Mouse (Mus musculus): Measurements from ENCODE around the gene Map3k1. TPM values are rescaled to one million over a fixed set of nuclear protein-coding genes. Genes with fewer than 3 reads are reported as not detected.
"Not testable (repeated sequence)": the region's sequence is repeated elsewhere in the genome, so short reads cannot be mapped to it uniquely, and the experiment has no call there.

The Map3k1 gene
- polyA plus RNA-seq, 1 experiment from 2014 or later: 12.5 TPM

- H3K4me1 ChIP-seq: peaks cover 12% of the 10 kb centered on the region; the same call in 1 of the 2 replicates
- no peak for ATAC-seq (ENCODE audit: extremely low read depth, insufficient number of reproducible peaks, low FRiP score, low TSS enrichment)
- WGBS: 91% methylated on average over 5 of the region's 5 CpGs
- no peak overlapping the region for H3K4me3 ChIP-seq
- no peak overlapping the region for H3K27ac ChIP-seq (replicated peaks)
- H3K36me3 ChIP-seq: no peaks in the 10 kb centered on the region; the same call in 1 of the 2 replicates
- H3K9ac ChIP-seq: no peak overlapping the region
- H3K9me3 ChIP-seq: peaks cover 14% of the 10 kb centered on the region
- no peak overlapping the region for H3K4me2 ChIP-seq
- no peaks in the 10 kb centered on the region for H3K27me3 ChIP-seq (replicated peaks)
Observed at GRCm38 (mm10) chr13:111726898-111727297, 81.9 kb downstream of the Map3k1 start.

DNA sequence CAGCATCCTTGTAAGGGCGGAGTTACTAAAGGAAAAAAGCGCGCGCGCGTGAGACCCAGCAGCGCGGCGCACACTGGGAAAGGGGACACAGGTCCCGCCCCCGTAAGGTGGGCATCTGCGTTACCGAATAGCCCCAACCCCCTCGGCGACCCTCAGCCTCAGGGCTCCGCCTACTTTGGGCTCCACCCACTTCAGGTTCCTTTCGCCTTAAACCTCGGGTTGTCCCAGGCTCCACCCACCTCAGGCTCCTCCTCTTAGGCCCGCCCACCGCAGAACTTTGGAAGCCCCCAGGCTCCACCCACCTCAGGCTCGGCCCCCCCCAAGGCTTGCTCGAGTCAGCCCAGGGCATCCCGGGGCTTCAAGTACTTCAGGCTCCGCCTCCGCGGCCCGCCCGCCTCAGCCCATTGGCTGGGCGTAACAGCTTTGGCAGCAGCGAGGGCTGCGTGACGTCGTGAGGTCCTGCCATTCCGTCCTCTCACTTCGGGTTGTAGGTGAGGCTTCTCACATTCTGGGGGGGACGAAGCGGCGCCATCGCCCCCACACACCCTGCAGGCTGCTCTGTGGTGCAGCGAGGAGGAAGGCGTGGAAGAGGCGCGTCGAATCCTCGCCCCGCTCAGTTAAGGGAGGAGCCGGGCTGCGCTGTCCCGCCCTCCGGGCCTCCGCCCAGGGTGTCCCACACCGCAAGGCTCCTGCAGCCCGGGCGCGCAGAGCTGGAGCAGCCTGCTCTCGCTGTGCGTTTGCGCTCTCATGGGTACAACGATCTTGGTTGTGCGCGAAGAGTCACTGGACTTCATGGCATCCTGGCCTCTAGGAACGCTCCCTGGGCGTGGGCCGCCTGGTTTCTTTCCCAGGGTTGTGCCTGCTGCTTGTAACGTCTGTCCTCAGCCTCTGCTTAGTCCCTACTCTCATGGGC, 83.4 kb downstream of the Map3k1 start:
- ATAC-seq (ENCODE audit: extremely low read depth, insufficient number of reproducible peaks, low FRiP score, low TSS enrichment): peak; percentile 99
- under 1% methylated on average over 65 of the region's 65 CpGs for WGBS

DNA sequence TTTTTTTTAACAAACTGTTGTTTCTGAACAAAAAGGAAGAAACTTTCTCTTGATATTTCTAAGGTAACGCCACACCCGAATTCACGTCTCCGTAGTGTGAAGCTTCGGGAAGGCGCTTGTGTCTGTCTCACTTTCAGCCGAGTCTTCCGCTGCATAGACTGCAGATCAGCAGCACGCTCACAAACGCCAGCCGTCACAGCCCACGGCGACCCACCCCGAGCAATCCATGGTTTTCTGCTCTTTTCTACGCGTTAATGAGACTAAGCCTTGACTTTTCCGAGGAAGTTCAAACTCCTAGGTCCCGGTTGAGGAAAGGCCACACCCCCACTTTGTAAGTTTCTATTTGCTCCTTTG, 84.0 kb downstream of the Map3k1 start:
- peak overlapping the region; percentile 69 for H3K27ac ChIP-seq (replicated peaks)
- H3K4me2 ChIP-seq: peak overlapping the region; percentile 90
- under 1% methylated on average over 18 of the region's 18 CpGs for WGBS
- H3K4me1 ChIP-seq: peaks cover 12% of the 10 kb centered on the region; the same call in 1 of the 2 replicates
- H3K27me3 ChIP-seq (replicated peaks): no peaks in the 10 kb centered on the region
- H3K36me3 ChIP-seq: peaks cover under 1% of the 10 kb centered on the region; the same call in 1 of the 2 replicates
- peak overlapping the region; percentile 80 for H3K9ac ChIP-seq
- H3K9me3 ChIP-seq: peaks cover 14% of the 10 kb centered on the region
- ATAC-seq (ENCODE audit: extremely low read depth, insufficient number of reproducible peaks, low FRiP score, low TSS enrichment): no peak
- H3K4me3 ChIP-seq: peak overlapping the region; percentile 63

More for the DNA sequence above, 83.4 kb downstream of the Map3k1 start:
- Histone ChIP-seq H3K4me1 (peaks cover 12% of the 10 kb centered on the region; the same call in 1 of the 2 replicates), H3K9ac (peak overlapping the region; percentile 83), H3K36me3 (no peaks in the 10 kb centered on the region; the same call in 1 of the 2 replicates), H3K4me3 (peak overlapping the region; percentile 63), H3K4me2 (peak overlapping the region; percentile 90), H3K27me3 (replicated peaks) (no peaks in the 10 kb centered on the region), H3K27ac (replicated peaks) (peak overlapping the region; percentile 90), H3K9me3 (peaks cover 14% of the 10 kb centered on the region)

DNA sequence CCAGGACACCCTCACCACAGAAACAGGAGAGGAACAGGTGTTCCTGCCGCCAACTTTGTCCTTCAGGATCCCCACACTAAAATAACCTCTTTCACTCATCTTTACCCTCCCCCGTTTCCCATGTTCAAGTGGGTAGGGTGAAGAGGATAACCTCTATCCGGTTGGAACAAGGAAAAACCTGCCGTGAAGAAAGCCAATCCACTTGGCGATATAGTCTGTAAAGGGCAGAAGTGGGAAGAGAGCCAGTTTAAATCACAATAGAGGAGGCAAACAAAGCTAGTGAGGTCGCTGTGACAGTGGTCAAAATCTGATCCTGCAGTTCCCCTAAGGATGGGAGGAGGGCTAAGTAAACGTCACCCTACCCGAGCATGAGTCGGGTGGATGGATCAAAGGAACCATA, 89.1 kb downstream of the Map3k1 start:
- no peaks in the 10 kb centered on the region for H3K9me3 ChIP-seq
- H3K9ac ChIP-seq: no peak overlapping the region
- H3K4me1 ChIP-seq: 0 out of 2 replicates have a peak, but pooled peaks cover 7% of the 10 kb centered on the region
- H3K36me3 ChIP-seq: peaks cover 40% of the 10 kb centered on the region
- H3K4me3 ChIP-seq: no peak overlapping the region
- WGBS: 57% methylated on average over 9 of the region's 9 CpGs
- H3K27me3 ChIP-seq (replicated peaks): no peaks in the 10 kb centered on the region
- no peak overlapping the region for H3K27ac ChIP-seq (replicated peaks)
- no peak overlapping the region for H3K4me2 ChIP-seq
- no peak for ATAC-seq (ENCODE audit: extremely low read depth, insufficient number of reproducible peaks, low FRiP score, low TSS enrichment)

DNA sequence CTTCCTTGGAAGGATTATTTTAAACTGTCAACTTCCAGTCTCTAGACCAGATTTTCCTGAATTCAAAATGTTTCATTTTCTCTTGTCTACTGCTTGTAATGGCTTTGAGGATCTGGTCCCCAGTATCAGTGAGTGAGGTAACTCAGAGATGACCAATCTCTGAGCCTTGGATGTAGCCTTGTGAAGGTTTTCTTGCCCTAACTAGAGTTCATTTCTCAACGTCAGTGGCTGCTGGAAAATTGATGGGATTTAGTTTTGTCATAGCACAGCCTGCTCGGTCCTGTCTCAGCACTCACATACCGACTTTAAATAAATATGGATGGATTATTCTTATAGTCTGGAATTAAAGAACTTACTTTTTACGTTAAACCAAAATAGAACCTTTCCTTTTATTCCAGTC, 98.3 kb downstream of the Map3k1 start:
- no peak overlapping the region for H3K27ac ChIP-seq (replicated peaks)
- WGBS: 85% methylated on average over 4 of the region's 4 CpGs

GRCm38 (mm10) chr13:111703952-111704351, 104.8 kb downstream of the Map3k1 start:
- H3K4me2 ChIP-seq; H3K4me3 ChIP-seq; ATAC-seq (ENCODE audit: extremely low read depth, insufficient number of reproducible peaks, low FRiP score, low TSS enrichment); H3K4me1 ChIP-seq; H3K9me3 ChIP-seq; H3K27ac ChIP-seq (replicated peaks); H3K27me3 ChIP-seq (replicated peaks); H3K9ac ChIP-seq: not testable (repeated sequence)
- WGBS: 88% methylated on average over 4 of the region's 4 CpGs
- peaks cover 80% of the 10 kb centered on the region for H3K36me3 ChIP-seq

More for the DNA sequence above, 98.3 kb downstream of the Map3k1 start:
- Histone ChIP-seq H3K9ac (no peak overlapping the region), H3K27me3 (replicated peaks) (no peaks in the 10 kb centered on the region), H3K9me3 (no peaks in the 10 kb centered on the region), H3K4me1 (no peaks in the 10 kb centered on the region), H3K36me3 (peaks cover 97% of the 10 kb centered on the region), H3K4me3 (no peak overlapping the region), H3K4me2 (no peak overlapping the region)
- no peak for ATAC-seq (ENCODE audit: extremely low read depth, insufficient number of reproducible peaks, low FRiP score, low TSS enrichment)

DNA sequence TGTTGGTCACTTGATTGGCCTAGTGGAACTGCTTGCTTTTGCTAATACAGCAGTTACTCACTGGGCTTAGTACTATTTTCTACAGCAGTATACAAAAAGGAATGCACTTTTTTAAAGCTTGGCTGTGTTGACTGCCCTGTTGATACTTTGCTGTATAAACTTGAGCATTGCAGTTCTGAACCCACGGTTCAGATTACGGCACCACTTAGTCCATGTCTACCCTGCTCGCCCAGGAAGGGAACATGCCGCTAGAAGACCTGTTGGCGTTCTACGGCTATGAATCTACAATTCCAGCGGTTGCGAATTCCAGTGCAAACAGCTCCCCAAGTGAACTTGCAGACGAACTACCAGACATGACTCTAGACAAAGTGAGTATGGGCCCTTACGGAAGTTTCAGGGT, 105.4 kb downstream of the Map3k1 start:
- ATAC-seq (ENCODE audit: extremely low read depth, insufficient number of reproducible peaks, low FRiP score, low TSS enrichment): no peak
- no peak overlapping the region for H3K9ac ChIP-seq
- 95% methylated on average over 10 of the region's 10 CpGs for WGBS
- no peaks in the 10 kb centered on the region for H3K27me3 ChIP-seq (replicated peaks)
- no peak overlapping the region for H3K27ac ChIP-seq (replicated peaks)
- H3K4me2 ChIP-seq: no peak overlapping the region
- H3K4me3 ChIP-seq: no peak overlapping the region
- no peaks in the 10 kb centered on the region for H3K4me1 ChIP-seq
- no peaks in the 10 kb centered on the region for H3K9me3 ChIP-seq
- H3K36me3 ChIP-seq: peaks cover 74% of the 10 kb centered on the region

Other genes with a start within 250 kb of the Map3k1 start
- not detected in 2 replicates for gene Gm10198, start 216.2 kb downstream of the Map3k1 start, polyA plus RNA-seq (2015; fragmentation: Nextera tagmentation; extraction: Ambion mirVana)
- gene Mier3, start 128.0 kb downstream of the Map3k1 start, polyA plus RNA-seq (2015; fragmentation: Nextera tagmentation; extraction: Ambion mirVana): 12.2 and 13.7 TPM in 2 replicates